Mouse (Mus musculus) adrenal gland, postnatal 4 days (tissue): ENCODE data around the gene Znrd1. TPM values are rescaled to one million over a fixed set of nuclear protein-coding genes. Genes with fewer than 3 reads are reported as not detected.
"Not testable (repeated sequence)": the region's sequence is repeated elsewhere in the genome, so short reads cannot be mapped to it uniquely, and the experiment has no call there.

ENCODE experiments used
- DNase-seq, 2 experiments: peaks; one replicate each; pipeline ENCODE4 v3.0.0; 2021 to 2022; ENCODE audit warnings: low spot score in 2 of 2, mixed read lengths in 2 of 2
- long read RNA-seq, 2 experiments: library from polyadenylated mRNA; stranded (forward); transcript quantifications; one replicate each; pipeline ENCODE4 v2.0.0; 2021
- total RNA-seq, 2 experiments: library from RNA; stranded (reverse); gene quantifications; 2 replicates each; pipeline ENCODE4 v1.2.3; 2021

Znrd1 gene
- total RNA-seq = 10 to 100 TPM; 35.8 to 41.6 TPM
- long read RNA-seq, experiment 1, transcript Znrd1-202 (5 exons, 710 nt) = major isoform, 15 of 23 reads
- long read RNA-seq, experiment 1, partial matches to known transcripts = 3 of 23 reads
- long read RNA-seq, experiment 1, other reads (novel, unspliced or antisense) = 2 of 23 reads
- long read RNA-seq, experiment 2, transcript Znrd1-202 (5 exons, 710 nt) = major isoform, 21 of 22 reads
- long read RNA-seq, experiment 2, partial matches to known transcripts = 0 of 22 reads
- long read RNA-seq, experiment 2, other reads (novel, unspliced or antisense) = 0 of 22 reads

GRCm38 (mm10) chr17:36957999-36958743 is at the start of gene Znrd1, which contains the start of gene Znrd1as:
Znrd1 (minus strand) TSS chr17:36958559.
Znrd1as (plus strand) TSS chr17:36958592.
- DNase-seq = peak; percentile 80 to 87

- DNase-seq = no peak
These were observed 45.0 kb upstream of the Znrd1 start for GRCm38 (mm10) chr17:37003366-37003765.

GRCm38 (mm10) chr17:37002364-37003330 is 44.3 kb upstream of the Znrd1 start:
- peak in 1 of 2 experiments; percentile 15 for DNase-seq

GRCm38 (mm10) chr17:37000863-37001262 is 42.5 kb upstream of the Znrd1 start, which contains the start of gene Zfp57:
Zfp57 (plus strand) TSS chr17:37001163.
- no peak for DNase-seq

DNA sequence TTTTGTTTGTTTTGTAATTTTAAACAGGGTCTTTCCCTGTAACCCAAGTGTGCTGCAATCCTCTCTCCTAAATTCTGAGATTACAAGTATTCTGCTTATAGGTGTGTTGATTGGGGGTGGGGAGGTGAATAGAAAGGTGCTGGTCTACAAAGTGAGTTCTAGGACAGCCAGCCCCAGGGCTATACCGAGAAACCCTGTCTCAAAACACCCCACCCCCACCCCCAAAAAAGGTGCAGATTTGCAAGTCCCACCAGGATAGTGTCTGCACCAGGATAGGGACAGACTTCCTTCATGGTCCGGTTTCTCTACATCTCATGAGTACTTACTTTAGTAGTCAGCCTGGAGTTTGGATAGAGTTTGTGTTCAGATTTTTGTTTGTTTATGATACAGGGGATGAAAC is 40.1 kb upstream of the Znrd1 start:
- no peak for DNase-seq

DNA sequence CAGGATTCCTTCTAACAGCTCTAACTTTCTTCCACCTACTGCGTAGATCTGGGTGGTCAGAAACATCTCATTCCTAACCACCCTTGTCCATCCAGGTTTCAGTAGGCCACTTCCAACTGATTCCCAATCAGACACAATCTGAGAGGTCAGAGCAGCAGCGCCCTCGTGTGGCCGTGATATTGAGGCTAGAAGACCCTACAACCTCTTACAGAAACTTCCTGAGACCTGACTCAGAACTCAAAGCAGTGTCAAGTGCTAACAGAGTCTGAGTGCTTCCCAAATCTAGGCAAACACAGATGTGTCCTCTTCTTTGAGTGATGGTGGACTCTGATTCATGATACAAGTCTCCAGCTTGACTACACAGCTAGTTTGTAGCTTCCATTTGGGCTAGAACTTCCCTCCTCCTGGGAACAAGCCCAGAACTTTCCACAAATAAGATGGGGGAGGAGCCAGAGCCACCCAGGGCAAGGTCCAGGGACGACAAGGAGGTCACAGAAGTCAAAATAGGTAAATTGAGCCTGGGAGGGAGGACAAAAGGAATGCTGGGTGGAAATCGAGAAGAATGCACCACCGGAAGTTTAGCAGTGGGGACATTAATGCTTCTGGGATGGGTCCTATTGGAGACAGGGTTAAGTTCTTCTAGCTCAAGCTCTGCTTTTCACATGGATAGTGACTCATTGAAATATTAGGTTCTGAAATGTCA is 38.8 kb upstream of the Znrd1 start:
- peak; percentile 57 to 63 for DNase-seq

DNA sequence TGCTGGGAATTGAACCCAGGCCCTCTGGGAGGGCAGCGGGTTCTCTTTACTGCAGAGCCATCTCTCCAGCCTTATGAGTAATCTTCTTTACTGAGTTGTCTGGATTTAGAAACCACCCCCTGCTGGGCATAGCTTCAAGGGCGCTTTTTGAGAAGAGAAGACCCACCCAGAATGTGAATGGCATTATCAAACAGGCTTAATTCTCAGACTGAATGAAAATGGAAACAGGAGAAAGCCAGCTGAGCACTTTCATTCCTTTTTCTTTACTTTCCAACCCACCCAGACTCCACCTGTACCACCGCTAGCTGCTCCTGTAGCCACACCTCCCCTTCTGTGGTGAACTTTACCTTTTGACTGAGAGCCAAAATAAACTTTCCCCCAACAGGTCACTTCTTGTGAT is 37.1 kb upstream of the Znrd1 start:
- DNase-seq = no peak

GRCm38 (mm10) chr17:36994528-36994927 is 36.2 kb upstream of the Znrd1 start:
- DNase-seq = no peak

DNA sequence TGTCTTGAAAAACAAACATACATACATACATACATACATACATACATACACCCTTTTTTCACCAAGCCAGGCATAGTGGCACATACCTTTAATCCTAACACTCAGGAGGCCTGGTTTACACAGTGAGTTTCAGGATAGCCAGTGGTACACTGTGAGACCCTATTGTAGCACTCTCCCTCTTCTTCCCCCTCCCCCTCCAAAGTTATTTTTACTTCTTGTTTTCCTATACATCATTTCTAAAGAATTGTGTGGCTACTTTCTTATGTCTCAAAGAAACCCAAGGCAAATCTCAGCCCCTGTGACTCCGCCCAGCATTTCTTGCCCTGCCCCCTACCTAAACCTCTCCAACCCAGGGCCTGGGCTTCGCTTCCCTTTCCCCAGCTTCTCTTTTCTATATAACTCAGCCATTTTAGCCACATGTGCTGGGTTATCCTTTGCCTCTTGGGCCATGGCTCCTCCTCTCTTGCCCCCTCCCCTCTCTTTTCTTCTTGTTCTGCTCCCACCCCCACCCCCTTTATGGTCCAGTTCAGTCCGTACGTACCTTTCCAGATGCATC is 35.5 kb upstream of the Znrd1 start:
- DNase-seq = no peak

DNA sequence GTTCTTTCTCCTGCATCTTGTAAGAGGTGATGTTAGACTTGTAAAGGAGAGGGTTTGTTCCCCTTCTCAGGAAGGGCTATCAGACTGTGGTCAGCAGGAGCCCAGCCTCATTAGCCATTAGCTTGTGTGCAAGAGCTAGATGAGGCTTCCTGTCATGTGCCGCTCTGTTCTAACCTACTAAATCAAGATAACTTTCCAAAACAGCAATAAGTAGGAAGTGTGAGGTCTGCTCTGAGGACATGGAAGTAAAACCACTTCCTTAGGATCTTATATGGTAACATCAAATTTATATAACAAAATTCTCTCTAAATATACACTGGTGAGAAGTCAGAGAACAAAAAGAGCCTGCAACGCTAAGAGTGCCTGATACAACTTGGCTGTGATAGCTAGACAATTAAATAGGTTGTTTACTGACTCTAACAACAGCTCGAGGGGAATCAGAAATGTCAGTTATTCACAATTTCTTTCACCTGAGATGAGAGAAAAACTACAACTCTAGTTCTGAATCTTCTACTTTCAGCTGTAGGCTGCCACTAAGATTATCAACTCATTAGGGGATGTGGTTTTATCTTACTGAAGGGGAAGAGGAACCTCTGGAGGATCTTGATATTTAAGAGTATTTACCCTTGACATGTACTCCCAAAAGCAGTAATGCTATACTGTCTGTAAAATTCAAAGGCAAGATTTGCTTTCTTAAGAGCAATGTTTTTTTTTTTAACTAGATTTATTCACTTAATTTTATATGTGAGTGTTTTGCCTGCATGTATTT is 34.2 kb upstream of the Znrd1 start:
- no peak for DNase-seq

DNA sequence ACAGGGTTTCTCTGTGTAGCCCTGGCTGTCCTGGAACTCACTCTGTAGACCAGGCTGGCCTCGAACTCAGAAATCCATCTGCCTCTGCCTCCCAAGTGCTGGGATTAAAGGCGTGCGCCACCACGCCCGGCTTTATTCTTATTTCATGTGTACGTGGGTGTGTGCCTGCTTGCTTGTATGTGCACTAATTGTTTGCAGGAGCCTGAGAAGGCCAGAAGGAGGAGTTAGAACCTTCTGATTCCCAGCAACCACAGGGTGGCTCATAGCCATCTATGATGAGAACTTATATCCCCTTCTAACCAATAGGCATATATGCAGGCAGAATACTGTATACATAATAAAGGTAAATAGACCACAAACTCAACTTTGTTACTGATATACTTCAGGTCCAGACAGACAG is 32.3 kb upstream of the Znrd1 start:
- DNase-seq = not testable (repeated sequence)

DNA sequence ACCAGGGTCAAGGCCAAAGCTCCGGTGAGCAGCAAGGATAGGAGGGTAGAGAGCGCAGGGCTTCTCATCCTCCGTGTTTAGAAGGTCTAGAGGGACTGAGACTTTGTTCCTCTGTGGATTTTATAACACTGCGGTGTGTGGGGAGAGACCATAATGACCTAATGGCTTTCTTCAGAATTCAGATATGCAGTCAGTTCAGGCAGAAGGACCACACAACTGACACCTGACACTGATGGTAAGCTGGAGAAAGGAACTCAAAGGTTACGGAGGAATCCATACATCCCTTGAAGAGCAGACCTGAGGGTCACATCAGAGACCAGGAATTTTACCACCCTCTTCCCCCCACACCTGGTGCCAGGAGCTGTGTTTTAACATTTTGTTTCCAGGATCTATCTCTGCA is 31.1 kb upstream of the Znrd1 start, which contains the start of gene H2-M5:
H2-M5 (minus strand) TSS at position 101 of the 400 bp plus-strand sequence.
- DNase-seq = no peak

- no peak for DNase-seq
These were observed 30.1 kb upstream of the Znrd1 start for GRCm38 (mm10) chr17:36988475-36988874.

GRCm38 (mm10) chr17:36982253-36983155 is 24.1 kb upstream of the Znrd1 start:
- no peak for DNase-seq

GRCm38 (mm10) chr17:36981845-36982244 is 23.5 kb upstream of the Znrd1 start:
- DNase-seq = no peak

- no peak for DNase-seq
These were observed 23.0 kb upstream of the Znrd1 start, which contains the start of gene 2410137M14Rik for GRCm38 (mm10) chr17:36981221-36981813. 2410137M14Rik (minus strand) TSS chr17:36981237.

GRCm38 (mm10) chr17:36973271-36973787 is 15.0 kb upstream of the Znrd1 start:
- DNase-seq = no peak

DNA sequence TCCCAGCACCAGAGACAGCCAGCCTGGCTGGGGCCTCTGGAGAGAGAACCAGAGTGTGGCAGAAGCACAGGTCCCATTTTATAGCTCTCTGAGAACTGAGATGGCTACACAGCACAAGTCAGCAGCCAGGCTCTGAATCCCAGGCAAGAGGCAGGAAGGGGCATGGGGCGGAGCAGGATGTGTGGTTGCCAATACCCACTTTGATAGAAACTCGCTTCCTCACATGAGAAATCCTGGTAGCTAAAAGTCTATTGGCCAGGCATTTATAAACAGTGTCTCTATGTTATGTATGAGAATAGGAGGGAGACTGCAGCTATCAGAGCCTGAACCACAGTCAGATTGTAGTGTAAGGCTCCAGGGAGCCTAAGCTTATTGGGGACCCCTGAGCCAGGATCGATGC is 14.4 kb upstream of the Znrd1 start:
- no peak for DNase-seq
